Mouse (Mus musculus) small intestine, adult 2 months (tissue): Measurements from ENCODE around the gene Mbnl1.

Source experiments
- CTCF ChIP-seq: fragments of 200-500 bp; IDR thresholded peaks from 2 replicates; pipeline ENCODE4 v1.5.1; 2012; ENCODE audit warnings: low read depth, mild to moderate bottlenecking, control low read depth, inconsistent platforms, low read length, moderate library complexity, mixed read lengths; ENCODE audit not compliant: insufficient replicate concordance, insufficient read length; ENCODE audit errors: extremely low read depth
- POLR2A ChIP-seq: fragments of 200-500 bp; IDR thresholded peaks from 2 replicates; pipeline ENCODE4 v1.6.1; 2012; ENCODE audit warnings: low read depth, mild to moderate bottlenecking, control low read depth, inconsistent platforms, low read length, moderate library complexity

DNA sequence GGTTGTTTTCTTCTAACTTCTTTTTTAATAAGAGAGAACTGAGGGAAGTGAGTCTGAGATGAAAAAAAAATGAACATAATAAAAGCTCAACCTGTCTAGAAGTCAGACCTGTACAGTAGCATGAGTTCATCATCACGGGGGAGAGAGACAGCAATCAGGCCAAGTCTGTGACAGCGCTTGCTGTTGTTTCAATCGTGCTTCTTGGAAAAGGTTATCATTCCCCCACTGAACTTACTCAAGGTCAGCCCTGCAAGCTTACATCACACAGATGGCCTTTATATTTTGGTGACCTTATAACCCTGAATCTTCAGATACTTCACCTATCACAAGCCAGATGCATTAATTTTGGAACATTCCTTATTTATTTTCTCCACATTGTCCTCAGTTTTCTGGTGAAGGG lies 80.4 kb downstream of the Mbnl1 start:
- TF ChIP-seq POLR2A (no peak), CTCF (no peak)
